Mouse (Mus musculus): Measurements from ENCODE around the gene Chd3. TPM values are rescaled to one million over a fixed set of nuclear protein-coding genes. Genes with fewer than 3 reads are reported as not detected.

The Chd3 gene
- total RNA-seq (2023), result 100 to 1,000 TPM; 359 to 384 TPM

GRCm38 (mm10) chr11:69369215-69369989 is at the start of gene Chd3:
Chd3 (minus strand) TSS chr11:69369406.

GRCm38 (mm10) chr11:69413221-69414181 is 44.3 kb upstream of the Chd3 start, which contains the start of gene Kdm6b:
Kdm6b (minus strand) TSS chr11:69413675.

GRCm38 (mm10) chr11:69398059-69398458 is 28.9 kb upstream of the Chd3 start, which contains the start of gene Tmem88:
Tmem88 (minus strand) TSS chr11:69398234.

GRCm38 (mm10) chr11:69395235-69395633 is 26.0 kb upstream of the Chd3 start, which contains the start of the genes Naa38 and Cyb5d1:
Naa38 (plus strand) TSS chr11:69395487.
Cyb5d1 (minus strand) TSS chr11:69395631.

DNA sequence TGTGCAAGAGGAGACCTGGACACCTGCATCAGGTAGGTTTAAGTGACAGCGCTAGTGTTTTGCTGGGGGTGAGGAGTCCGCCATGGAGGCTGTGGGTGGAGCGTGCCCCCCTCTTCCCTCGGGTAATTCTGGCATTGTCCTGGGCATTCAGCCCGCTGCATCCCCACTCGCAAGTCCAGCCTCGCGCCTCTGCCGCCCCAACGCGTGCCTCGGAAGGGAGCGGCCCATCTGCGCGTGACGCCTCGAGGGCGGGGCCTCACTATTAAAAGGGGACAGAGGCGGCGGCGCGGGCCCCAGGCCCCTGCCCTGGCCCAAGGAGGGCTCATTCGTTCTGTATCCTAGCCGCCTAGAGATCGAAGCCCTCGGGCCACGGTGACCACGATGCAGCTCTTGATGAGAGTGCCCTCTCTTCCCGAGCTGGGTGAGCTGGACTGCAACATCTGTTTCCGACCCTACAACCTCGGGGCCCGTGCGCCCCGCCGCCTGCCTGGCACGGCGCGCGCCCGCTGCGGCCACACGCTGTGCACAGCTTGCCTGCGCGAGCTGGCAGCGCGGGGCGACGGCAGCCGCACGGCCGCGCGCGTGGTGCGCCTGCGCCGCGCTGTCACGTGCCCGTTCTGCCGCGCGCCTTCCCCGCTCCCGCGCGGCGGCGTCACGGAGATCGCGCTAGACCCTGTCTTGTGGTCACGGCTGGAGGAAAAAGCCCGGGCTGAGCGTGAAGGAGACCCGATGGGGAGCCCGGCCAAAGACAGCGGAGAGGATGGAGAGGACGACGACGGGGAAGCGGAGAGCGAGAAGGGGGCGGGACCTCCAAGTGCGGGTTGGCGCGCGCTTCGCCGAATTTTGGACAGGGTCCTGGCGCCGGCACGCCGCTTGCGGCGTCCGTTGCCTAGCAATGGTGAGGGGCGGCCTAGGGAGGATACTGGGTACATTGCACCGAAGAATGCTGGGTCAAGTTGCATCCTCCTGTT is 28.8 kb downstream of the Chd3 start, which contains the start of gene Rnf227:
Gene Rnf227 (plus strand): TSS at position 301 of the 971 bp plus-strand sequence.

GRCm38 (mm10) chr11:69325628-69326407 is 43.4 kb downstream of the Chd3 start, which contains the start of gene Kcnab3:
Kcnab3 (plus strand) TSS chr11:69326258.

GRCm38 (mm10) chr11:69323667-69324111 is 45.5 kb downstream of the Chd3 start, which contains the start of the genes Cntrob and Trappc1:
Cntrob (minus strand) TSS chr11:69323775.
Trappc1 (plus strand) TSS chr11:69323980.

Other genes starting within 250 kb of the Chd3 start
- under 1 TPM in 1 of 2 experiments, not detected in 1; 0.30 TPM for gene Hes7, start 249.0 kb downstream of the Chd3 start, total RNA-seq (2023)
- gene 9130213A22Rik, start 246.8 kb downstream of the Chd3 start, total RNA-seq (2023), result not detected
- 1 to 10 TPM in 1 of 2 experiments, under 1 TPM in 1; 0.83 to 1.1 TPM for gene Aloxe3, start 243.5 kb downstream of the Chd3 start, total RNA-seq (2023)
- not detected for gene Alox12b, start 212.4 kb downstream of the Chd3 start, total RNA-seq (2023)
- under 1 TPM in 1 of 2 experiments, not detected in 1; 0.21 TPM for gene Alox8, start 171.6 kb downstream of the Chd3 start, total RNA-seq (2023)
- not detected for gene Gucy2e, start 132.4 kb downstream of the Chd3 start, total RNA-seq (2023)
- gene Cntrob, start 45.6 kb downstream of the Chd3 start, total RNA-seq (2023), result 10 to 100 TPM; 34.5 to 41.4 TPM
- 10 to 100 TPM; 42.6 to 46.5 TPM for gene Trappc1, start 45.4 kb downstream of the Chd3 start, total RNA-seq (2023)
- gene Kcnab3, start 43.1 kb downstream of the Chd3 start, total RNA-seq (2023), result 1 to 10 TPM; 2.7 to 4.5 TPM
- gene Rnf227, start 28.9 kb downstream of the Chd3 start, total RNA-seq (2023), result 1 to 10 TPM; 1.8 to 2.2 TPM
- 10 to 100 TPM; 42.7 to 47.8 TPM for gene Naa38, start 26.1 kb upstream of the Chd3 start, total RNA-seq (2023)
- 10 to 100 TPM; 39.3 to 44.3 TPM for gene Cyb5d1, start 26.2 kb upstream of the Chd3 start, total RNA-seq (2023)
- 1 to 10 TPM; 6.2 to 6.9 TPM for gene Tmem88, start 28.8 kb upstream of the Chd3 start, total RNA-seq (2023)
- gene Kdm6b, start 44.3 kb upstream of the Chd3 start, total RNA-seq (2023), result 100 to 1,000 TPM; 195 to 244 TPM
- not detected for gene Dnah2, start 179.7 kb upstream of the Chd3 start, total RNA-seq (2023)
- under 1 TPM; 0.61 to 0.95 TPM for gene Efnb3, start 190.8 kb upstream of the Chd3 start, total RNA-seq (2023)
- gene Wrap53, start 210.8 kb upstream of the Chd3 start, total RNA-seq (2023), result 10 to 100 TPM; 13.8 to 15.2 TPM
- 100 to 1,000 TPM; 143 TPM for gene Trp53, start 211.0 kb upstream of the Chd3 start, total RNA-seq (2023)
- under 1 TPM in 1 of 2 experiments, not detected in 1; 0.75 TPM for gene Atp1b2, start 236.5 kb upstream of the Chd3 start, total RNA-seq (2023)
- not detected for gene Shbg, start 248.5 kb upstream of the Chd3 start, total RNA-seq (2023)

All from B cell, adult 67 days (primary cell).